Mouse (Mus musculus): Measurements from ENCODE around the gene Fam53b.

DNA sequence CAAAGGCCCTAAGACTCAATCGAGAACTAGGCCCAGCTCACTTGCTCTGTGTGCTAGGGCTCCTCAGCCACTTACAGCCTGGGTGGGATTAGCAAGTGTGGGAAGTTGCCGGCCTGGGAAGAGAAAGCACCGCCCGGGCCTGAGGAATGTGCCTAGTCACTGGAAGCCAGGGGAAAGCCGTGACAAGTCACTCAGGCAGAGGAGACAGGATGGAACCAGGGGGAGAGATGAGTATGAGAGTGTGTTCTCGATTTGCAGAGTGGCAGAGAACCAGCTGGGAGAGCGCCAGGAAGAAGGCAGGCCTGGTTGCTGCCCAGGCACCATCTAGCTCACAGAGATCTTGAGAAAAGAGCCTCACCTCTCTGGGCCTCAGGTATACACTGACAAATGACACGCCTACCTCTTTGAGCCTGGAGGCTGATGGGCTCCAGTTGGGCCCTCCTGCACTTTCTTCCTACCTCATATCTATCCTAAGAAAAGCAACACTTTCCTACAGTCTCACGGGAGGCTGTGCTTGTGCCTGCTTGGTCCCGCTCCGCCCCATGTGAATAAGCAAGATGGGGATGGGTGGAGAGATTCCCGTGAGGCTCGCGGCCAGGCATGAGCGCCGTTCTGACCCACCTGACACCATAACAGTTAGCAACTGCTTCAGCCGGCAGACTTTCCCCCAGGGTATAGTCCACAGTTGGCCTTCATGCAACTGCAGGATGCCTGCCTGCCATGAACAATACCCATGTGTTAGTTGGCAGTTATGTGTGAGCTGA lies 77.4 kb downstream of the Fam53b start:
- TF ChIP-seq CTCF (IDR thresholded peaks at IDR 0.05; ENCODE audit: extremely low read depth, insufficient read depth, low read length) (no peak), POLR2A (IDR thresholded peaks at IDR 0.05; ENCODE audit: extremely low read depth, insufficient read depth, low read length) (no peak)
